Mouse (Mus musculus) limb, embryonic 13.5 days (tissue): ENCODE measurements around the gene Entpd7. TPM values are rescaled to one million over a fixed set of nuclear protein-coding genes. Genes with fewer than 3 reads are reported as not detected.

Experiments
- ATAC-seq: fragments of 200-750 bp; cut with Nextera tagmentation; 2 replicates; pipeline ENCODE4 v1.8.0; 2017; ENCODE audit warnings: low read depth, moderate number of reproducible peaks, moderate TSS enrichment; ENCODE audit not compliant: low FRiP score
- H3K27ac ChIP-seq: fragments of 300-500 bp; sonication (generic); 2 replicates; pipeline ENCODE4 v1.5.1; 2015; ENCODE audit warnings: inconsistent platforms, mild to moderate bottlenecking, moderate library complexity
- H3K27me3 ChIP-seq: fragments of 300-500 bp; sonication (generic); 2 replicates; pipeline ENCODE4 v1.6.1; 2015; ENCODE audit warnings: mild to moderate bottlenecking, inconsistent platforms
- H3K36me3 ChIP-seq: fragments of 300-500 bp; sonication (generic); 2 replicates; pipeline ENCODE4 v1.6.1; 2015; ENCODE audit warnings: inconsistent platforms, mild to moderate bottlenecking, moderate library complexity
- H3K4me1 ChIP-seq: fragments of 300-500 bp; sonication (generic); 2 replicates; pipeline ENCODE4 v1.6.1; 2015; ENCODE audit warnings: inconsistent platforms
- H3K4me2 ChIP-seq: fragments of 300-500 bp; sonication (generic); replicated peaks from 2 replicates; pipeline ENCODE4 v1.6.1; 2015; ENCODE audit warnings: inconsistent platforms, mild to moderate bottlenecking, moderate library complexity
- H3K4me3 ChIP-seq: fragments of 300-500 bp; sonication (generic); 2 replicates; pipeline ENCODE4 v1.5.1; 2015; ENCODE audit warnings: moderate library complexity, mild to moderate bottlenecking, inconsistent platforms
- H3K9ac ChIP-seq: fragments of 300-500 bp; sonication (generic); 2 replicates; pipeline ENCODE4 v1.6.1; 2015; ENCODE audit warnings: mild to moderate bottlenecking, inconsistent platforms
- H3K9me3 ChIP-seq: fragments of 300-500 bp; sonication (generic); 2 replicates; pipeline ENCODE4 v1.6.1; 2016; ENCODE audit warnings: inconsistent platforms
- WGBS: fragments of 180-500 bp; shearing (Covaris S2); methylation state at CpG from one replicate; pipeline ENCODE4 v1.1.7; 2015; 5-methylcytosine and 5-hydroxymethylcytosine counted together
- polyA plus RNA-seq: library from polyadenylated mRNA; unstranded; fragments of >200 nt; fragmentation: Nextera tagmentation; extraction: Ambion mirVana; gene quantifications from 2 replicates; pipeline ENCODE4 v1.2.1, GENCODE M21; 2015

The Entpd7 gene
- polyA plus RNA-seq, 1 experiment from 2014 or later = 12.4 TPM

DNA sequence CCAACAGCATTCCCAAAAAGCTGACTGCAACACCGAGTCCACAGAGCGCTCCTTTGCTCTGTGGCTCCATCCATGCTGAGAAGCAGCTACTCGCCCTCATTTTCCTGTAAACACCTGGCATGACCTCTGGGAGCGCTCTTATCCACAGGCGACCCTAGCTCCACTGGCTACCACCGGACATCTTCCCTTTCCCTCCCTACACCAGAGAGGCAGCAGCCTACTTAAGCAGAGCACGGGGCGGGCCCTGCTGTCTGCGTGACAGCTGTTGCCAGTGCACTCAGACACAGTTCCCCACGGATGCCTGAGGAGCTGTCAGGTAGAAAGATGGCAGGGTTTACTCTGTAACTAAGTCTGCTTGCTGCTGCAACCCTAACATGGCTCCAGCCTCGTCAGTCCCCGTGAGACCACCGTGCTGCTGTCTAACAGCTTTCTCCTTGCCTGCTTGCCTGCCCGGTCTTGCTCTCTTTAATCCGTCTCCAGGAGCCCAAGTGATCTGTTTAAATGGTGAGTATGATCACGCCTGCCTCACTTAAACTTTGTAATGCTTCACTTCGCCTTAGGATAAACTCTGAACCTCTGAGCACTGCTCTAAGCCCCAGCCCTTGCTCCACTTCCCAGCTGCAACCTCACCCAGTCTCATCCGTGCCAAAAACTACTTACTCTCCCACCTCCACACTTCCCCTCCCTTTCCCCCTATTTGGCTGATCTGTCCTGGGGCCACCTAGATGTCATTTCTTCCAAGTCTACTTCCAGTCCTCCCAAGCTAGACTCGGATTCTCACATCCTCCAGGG, 27.1 kb upstream of the Entpd7 start:
- 0 out of 2 replicates have a peak, but pooled peaks have one; percentile 11 for ATAC-seq
- no peaks in the 10 kb centered on the region for H3K27me3 ChIP-seq
- 0 out of 2 replicates have a peak overlapping the region, but pooled peaks have one; percentile 19 for H3K4me2 ChIP-seq
- H3K9ac ChIP-seq = no peak overlapping the region
- no peaks in the 10 kb centered on the region for H3K9me3 ChIP-seq
- no peaks in the 10 kb centered on the region for H3K4me1 ChIP-seq
- WGBS = 40% methylated on average over 19 of the region's 19 CpGs
- no peak overlapping the region for H3K4me3 ChIP-seq
- H3K27ac ChIP-seq = no peak overlapping the region
- H3K36me3 ChIP-seq = peaks cover 26% of the 10 kb centered on the region

DNA sequence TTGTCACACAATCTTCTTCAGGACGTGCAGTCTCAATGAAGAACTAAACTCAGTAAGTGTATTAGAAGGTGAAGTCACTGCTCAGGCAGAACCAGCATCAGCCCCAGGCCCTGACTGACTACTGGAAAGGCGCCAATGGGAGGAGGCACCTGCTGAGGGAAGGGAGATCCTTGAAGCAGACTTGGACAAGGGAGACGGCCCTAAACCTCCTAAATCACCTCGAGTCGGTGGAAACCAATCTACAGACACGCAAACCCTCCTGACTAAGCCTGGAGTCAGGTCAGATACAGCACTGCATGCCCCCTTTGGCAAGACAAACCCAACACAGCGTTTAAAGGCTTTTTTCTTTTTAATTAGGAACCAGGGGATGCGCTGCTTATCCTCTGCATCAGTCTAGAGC, 26.0 kb upstream of the Entpd7 start:
- H3K9ac ChIP-seq = no peak overlapping the region
- no peak for ATAC-seq
- no peak overlapping the region for H3K27ac ChIP-seq
- H3K4me3 ChIP-seq = no peak overlapping the region
- peaks cover 26% of the 10 kb centered on the region for H3K36me3 ChIP-seq
- H3K27me3 ChIP-seq = no peaks in the 10 kb centered on the region
- H3K4me2 ChIP-seq = no peak overlapping the region
- no peaks in the 10 kb centered on the region for H3K4me1 ChIP-seq
- H3K9me3 ChIP-seq = no peaks in the 10 kb centered on the region
- 83% methylated on average over 8 of the region's 8 CpGs for WGBS

- peaks cover 3% of the 10 kb centered on the region; the same call in 1 of the 2 replicates for H3K4me1 ChIP-seq
- peaks cover 26% of the 10 kb centered on the region for H3K36me3 ChIP-seq
- no peaks in the 10 kb centered on the region for H3K27me3 ChIP-seq
- H3K9ac ChIP-seq = no peak overlapping the region
- H3K4me2 ChIP-seq = no peak overlapping the region
- WGBS = 52% methylated on average over 12 of the region's 12 CpGs
- no peaks in the 10 kb centered on the region for H3K9me3 ChIP-seq
- H3K4me3 ChIP-seq = no peak overlapping the region
- ATAC-seq = no peak
- H3K27ac ChIP-seq = no peak overlapping the region
Measured at GRCm38 (mm10) chr19:43665441-43666048, 23.9 kb upstream of the Entpd7 start.

- no peaks in the 10 kb centered on the region for H3K9me3 ChIP-seq
- WGBS = 88% methylated on average over 22 of the region's 22 CpGs
- peaks cover 26% of the 10 kb centered on the region for H3K36me3 ChIP-seq
- H3K4me1 ChIP-seq = peaks cover 10% of the 10 kb centered on the region; the same call in 1 of the 2 replicates
- ATAC-seq = no peak
- no peak overlapping the region for H3K27ac ChIP-seq
- H3K9ac ChIP-seq = no peak overlapping the region
- H3K4me2 ChIP-seq = no peak overlapping the region
- H3K4me3 ChIP-seq = no peak overlapping the region
- no peaks in the 10 kb centered on the region for H3K27me3 ChIP-seq
Measured at GRCm38 (mm10) chr19:43666661-43667429, 22.6 kb upstream of the Entpd7 start.

GRCm38 (mm10) chr19:43667430-43667809, 22.1 kb upstream of the Entpd7 start:
- ATAC-seq = no peak
- WGBS = 62% methylated on average over 4 of the region's 4 CpGs
- H3K27me3 ChIP-seq = no peaks in the 10 kb centered on the region
- H3K9ac ChIP-seq = no peak overlapping the region
- peaks cover 10% of the 10 kb centered on the region; the same call in 1 of the 2 replicates for H3K4me1 ChIP-seq
- no peak overlapping the region for H3K27ac ChIP-seq
- H3K36me3 ChIP-seq = peaks cover 26% of the 10 kb centered on the region
- no peaks in the 10 kb centered on the region for H3K9me3 ChIP-seq
- no peak overlapping the region for H3K4me2 ChIP-seq
- H3K4me3 ChIP-seq = no peak overlapping the region

- H3K9ac ChIP-seq = no peak overlapping the region
- H3K4me1 ChIP-seq = peaks cover 20% of the 10 kb centered on the region
- no peak overlapping the region for H3K27ac ChIP-seq
- WGBS = 79% methylated on average over 8 of the region's 8 CpGs
- ATAC-seq = no peak
- peaks cover 12% of the 10 kb centered on the region for H3K36me3 ChIP-seq
- H3K27me3 ChIP-seq = no peaks in the 10 kb centered on the region
- no peak overlapping the region for H3K4me2 ChIP-seq
- H3K9me3 ChIP-seq = no peaks in the 10 kb centered on the region
- H3K4me3 ChIP-seq = no peak overlapping the region
Measured at GRCm38 (mm10) chr19:43669136-43669759, 20.2 kb upstream of the Entpd7 start.

DNA sequence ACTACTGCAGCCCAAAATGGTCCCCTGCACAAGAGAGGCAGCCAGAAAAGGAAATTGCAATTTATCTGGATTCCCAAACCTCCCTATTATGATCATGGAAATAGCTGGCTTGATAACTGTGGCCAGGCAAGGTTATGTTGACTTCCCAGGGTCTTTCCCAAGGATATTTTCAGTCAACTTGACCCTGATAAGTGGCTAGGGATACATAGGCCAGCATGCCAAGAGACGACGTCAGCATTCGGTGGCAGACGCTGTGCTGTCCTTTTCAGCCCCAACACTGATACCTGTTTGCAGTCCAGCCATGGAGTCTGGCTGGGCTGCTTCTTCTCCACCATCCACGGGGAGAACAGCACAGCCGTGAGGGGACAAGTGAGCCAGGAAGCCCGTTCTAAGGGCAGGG, 18.4 kb upstream of the Entpd7 start:
- no peak for ATAC-seq
- WGBS = 88% methylated on average over 7 of the region's 7 CpGs
- H3K9me3 ChIP-seq = no peaks in the 10 kb centered on the region

DNA sequence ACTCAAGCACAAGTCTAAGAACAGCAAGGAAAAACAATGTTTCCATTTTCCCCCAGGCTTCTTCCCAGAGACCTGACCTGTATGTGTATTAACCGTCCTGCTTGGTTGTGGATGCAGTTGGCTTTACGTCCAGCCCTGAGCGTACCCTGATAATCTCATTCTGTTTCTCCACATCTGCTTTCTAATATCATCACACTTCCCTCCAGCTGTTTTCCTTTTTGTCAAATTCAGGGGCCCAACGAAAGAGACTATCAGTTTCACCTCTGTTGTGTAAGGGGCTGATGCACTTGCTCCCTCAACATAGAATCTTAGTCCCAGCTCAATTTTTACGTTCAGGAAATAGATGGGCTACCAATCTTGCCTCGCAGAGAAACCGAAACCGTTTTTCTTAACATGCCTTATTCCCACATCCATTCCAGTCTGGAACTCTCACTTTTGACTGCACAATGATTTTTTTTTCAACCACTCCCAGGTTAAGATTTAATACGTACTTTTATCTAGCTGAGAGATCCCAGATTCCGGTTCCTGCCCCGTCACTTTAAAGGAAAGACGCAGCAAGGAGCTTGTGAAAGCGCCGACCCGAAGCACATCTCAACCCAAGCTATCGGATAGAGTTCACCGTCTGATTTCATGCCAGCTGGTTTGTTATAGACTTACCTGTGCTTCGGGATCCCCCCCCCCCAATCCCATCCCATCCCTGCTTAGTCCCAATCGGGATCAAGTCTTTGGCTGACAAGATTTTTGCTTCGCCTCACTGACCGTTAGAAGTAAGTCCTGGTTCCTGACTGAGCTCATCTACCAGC, 15.8 kb upstream of the Entpd7 start:
- H3K9me3 ChIP-seq = no peaks in the 10 kb centered on the region
- peaks cover 32% of the 10 kb centered on the region for H3K4me1 ChIP-seq
- H3K9ac ChIP-seq = peak overlapping the region; percentile 92
- H3K27ac ChIP-seq = no peak overlapping the region
- H3K4me2 ChIP-seq = peak overlapping the region; percentile 85
- WGBS = 5% methylated on average over 21 of the region's 21 CpGs
- H3K27me3 ChIP-seq = peaks cover 10% of the 10 kb centered on the region; the same call in 1 of the 2 replicates
- ATAC-seq = no peak
- H3K36me3 ChIP-seq = no peaks in the 10 kb centered on the region
- H3K4me3 ChIP-seq = peak overlapping the region; percentile 83

More for the DNA sequence above, 18.4 kb upstream of the Entpd7 start:
- H3K36me3 ChIP-seq = peaks cover 6% of the 10 kb centered on the region
- H3K27me3 ChIP-seq = no peaks in the 10 kb centered on the region
- H3K27ac ChIP-seq = no peak overlapping the region
- no peak overlapping the region for H3K4me2 ChIP-seq
- H3K9ac ChIP-seq = no peak overlapping the region
- H3K4me3 ChIP-seq = no peak overlapping the region
- peaks cover 21% of the 10 kb centered on the region for H3K4me1 ChIP-seq

- H3K4me1 ChIP-seq = peaks cover 32% of the 10 kb centered on the region
- H3K9me3 ChIP-seq = no peaks in the 10 kb centered on the region
- H3K36me3 ChIP-seq = no peaks in the 10 kb centered on the region
- peak overlapping the region; percentile 85 for H3K4me2 ChIP-seq
- peaks cover 10% of the 10 kb centered on the region; the same call in 1 of the 2 replicates for H3K27me3 ChIP-seq
- H3K27ac ChIP-seq = peak overlapping the region; percentile 65; the same call in 1 of the 2 replicates
- peak overlapping the region; percentile 83 for H3K4me3 ChIP-seq
- peak; percentile 20; the same call in 1 of the 2 replicates for ATAC-seq
- WGBS = under 1% methylated on average over 29 of the region's 29 CpGs
- H3K9ac ChIP-seq = peak overlapping the region; percentile 92
Measured at GRCm38 (mm10) chr19:43674316-43674689, 15.2 kb upstream of the Entpd7 start.

DNA sequence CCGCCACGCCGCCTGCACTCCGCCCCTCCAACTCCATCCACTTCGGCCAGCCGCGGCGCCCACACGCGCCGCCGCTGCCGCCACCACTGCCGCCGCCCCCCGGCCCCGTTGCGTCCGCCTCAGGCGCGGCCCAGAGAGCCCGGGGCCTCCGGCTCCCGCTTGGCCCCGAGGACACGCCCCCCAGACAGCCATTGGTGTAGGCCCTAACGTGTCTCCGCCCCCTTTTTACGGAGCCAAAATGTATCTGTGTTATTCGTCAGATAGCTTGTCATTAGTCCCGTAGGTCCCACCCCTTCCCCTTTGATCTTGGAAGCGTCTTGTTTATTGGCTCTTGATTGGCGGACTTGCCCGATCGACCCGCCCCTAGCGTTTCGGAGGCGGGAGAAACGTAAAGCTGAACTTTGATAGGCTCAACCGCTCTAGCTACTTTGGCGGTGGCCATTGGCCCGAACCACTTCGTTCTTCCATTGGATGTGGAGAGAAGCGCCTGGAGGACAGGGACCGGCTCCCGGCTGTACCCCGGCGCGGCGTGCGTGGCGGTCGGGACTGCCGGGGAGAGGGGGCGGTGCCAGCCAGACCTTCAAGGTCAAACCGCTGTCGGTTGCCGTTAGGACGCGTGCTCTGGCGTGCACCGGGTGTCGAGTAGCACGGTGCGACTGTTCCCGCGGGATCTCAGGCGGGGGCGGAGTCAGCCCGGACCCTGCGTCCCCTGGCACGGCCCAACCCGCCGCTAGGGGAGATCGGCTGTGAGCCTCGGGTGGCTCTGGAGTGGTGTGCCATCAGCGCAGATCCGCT, 14.5 kb upstream of the Entpd7 start, which contains the start of gene Slc25a28:
Gene Slc25a28 (minus strand): TSS at position 152 of the 795 bp plus-strand sequence.
- Histone ChIP-seq H3K36me3 (no peaks in the 10 kb centered on the region), H3K4me1 (peaks cover 32% of the 10 kb centered on the region), H3K27ac (peak within 1 kb of the TSS; percentile 89), H3K4me2 (peak within 1 kb of the TSS; percentile 85), H3K4me3 (peak within 1 kb of the TSS; percentile 83), H3K9me3 (no peaks in the 10 kb centered on the region), H3K27me3 (peaks cover 10% of the 10 kb centered on the region; the same call in 1 of the 2 replicates), H3K9ac (peak within 1 kb of the TSS; percentile 92)
- under 1% methylated on average over 69 of the region's 79 CpGs for WGBS
- ATAC-seq = peak; percentile 97
